Mouse (Mus musculus) neural tube, embryonic 15.5 days (tissue): ENCODE measurements around the gene Cib4. TPM values are rescaled to one million over a fixed set of nuclear protein-coding genes. Genes with fewer than 3 reads are reported as not detected.

ENCODE experiments used
- ATAC-seq: fragments of 200-750 bp; cut with Nextera tagmentation; 2 replicates; pipeline ENCODE4 v1.8.0; 2017; ENCODE audit warnings: mild to moderate bottlenecking, moderate TSS enrichment, moderate library complexity; ENCODE audit not compliant: low FRiP score
- H3K27ac ChIP-seq: fragments of 300-500 bp; sonication (generic); replicated peaks from 2 replicates; pipeline ENCODE4 v1.5.1; 2015; ENCODE audit warnings: mild to moderate bottlenecking, inconsistent platforms
- H3K27me3 ChIP-seq: fragments of 300-500 bp; sonication (generic); replicated peaks from 2 replicates; pipeline ENCODE4 v1.6.1; 2015; ENCODE audit warnings: inconsistent platforms
- H3K36me3 ChIP-seq: fragments of 300-500 bp; sonication (generic); 2 replicates; pipeline ENCODE4 v1.6.1; 2015; ENCODE audit warnings: inconsistent platforms
- H3K4me1 ChIP-seq: fragments of 300-500 bp; sonication (generic); 2 replicates; pipeline ENCODE4 v1.6.1; 2015; ENCODE audit warnings: inconsistent platforms
- H3K4me2 ChIP-seq: fragments of 300-500 bp; sonication (generic); 2 replicates; pipeline ENCODE4 v1.6.1; 2015; ENCODE audit warnings: inconsistent platforms, mild to moderate bottlenecking, moderate library complexity
- H3K4me3 ChIP-seq: fragments of 300-500 bp; sonication (generic); replicated peaks from 2 replicates; pipeline ENCODE4 v1.5.1; 2015; ENCODE audit warnings: mild to moderate bottlenecking, inconsistent platforms
- H3K9ac ChIP-seq: fragments of 300-500 bp; sonication (generic); replicated peaks from 2 replicates; pipeline ENCODE4 v1.6.1; 2015; ENCODE audit warnings: mild to moderate bottlenecking, inconsistent platforms
- H3K9me3 ChIP-seq: fragments of 300-500 bp; sonication (generic); replicated peaks from 2 replicates; pipeline ENCODE4 v1.6.1; 2016; ENCODE audit warnings: inconsistent platforms
- WGBS: fragments of 180-500 bp; shearing (Covaris S2); methylation state at CpG from one replicate; pipeline ENCODE4 v1.1.7; 2015; ENCODE audit warnings: mixed read lengths; 5-methylcytosine and 5-hydroxymethylcytosine counted together
- polyA plus RNA-seq: library from polyadenylated mRNA; unstranded; fragments of >200 nt; fragmentation: Nextera tagmentation; extraction: Ambion mirVana; gene quantifications from 2 replicates; pipeline ENCODE4 v1.2.1, GENCODE M21; 2015

Cib4 gene
- polyA plus RNA-seq, 1 experiment from 2014 or later, result not detected

- H3K9me3 ChIP-seq, result no peaks in the 10 kb centered on the region
- H3K4me1 ChIP-seq, result peaks cover 51% of the 10 kb centered on the region
- H3K36me3 ChIP-seq, result no peaks in the 10 kb centered on the region
- H3K27me3 ChIP-seq, result peaks cover 27% of the 10 kb centered on the region; the same call in 1 of the 2 replicates
- peak within 1 kb of the TSS; percentile 76 for H3K9ac ChIP-seq
- H3K27ac ChIP-seq, result peak within 1 kb of the TSS; percentile 87
- ATAC-seq, result peak; percentile 77
- peak within 1 kb of the TSS; percentile 90 for H3K4me2 ChIP-seq
- H3K4me3 ChIP-seq, result peak within 1 kb of the TSS; percentile 66
- 0% methylated on average over 5 of the region's 54 CpGs for WGBS
These were observed 42.2 kb upstream of the Cib4 start, which contains the start of gene Kcnk3 for GRCm38 (mm10) chr5:30587681-30588300. TSS of gene Kcnk3 (plus strand) at chr5:30588170.

GRCm38 (mm10) chr5:30587101-30587500 lies 41.5 kb upstream of the Cib4 start:
- Histone ChIP-seq H3K27ac (peak overlapping the region; percentile 87), H3K9ac (no peak overlapping the region), H3K4me2 (peak overlapping the region; percentile 90), H3K4me3 (peak overlapping the region; percentile 66), H3K9me3 (no peaks in the 10 kb centered on the region), H3K27me3 (peaks cover 27% of the 10 kb centered on the region; the same call in 1 of the 2 replicates), H3K4me1 (peaks cover 44% of the 10 kb centered on the region), H3K36me3 (no peaks in the 10 kb centered on the region)
- 31% methylated on average over 2 of the region's 2 CpGs for WGBS
- no peak for ATAC-seq

- Histone ChIP-seq H3K9me3 (no peaks in the 10 kb centered on the region), H3K4me3 (no peak overlapping the region), H3K27me3 (peaks cover 27% of the 10 kb centered on the region; the same call in 1 of the 2 replicates), H3K27ac (no peak overlapping the region), H3K36me3 (no peaks in the 10 kb centered on the region), H3K4me2 (0 out of 2 replicates have a peak overlapping the region, but pooled peaks have one; percentile 90), H3K4me1 (peaks cover 41% of the 10 kb centered on the region), H3K9ac (no peak overlapping the region)
- no peak for ATAC-seq
- WGBS, result 76% methylated on average over 3 of the region's 3 CpGs
These were observed 41.0 kb upstream of the Cib4 start for GRCm38 (mm10) chr5:30586616-30587015.

- ATAC-seq, result no peak
- Histone ChIP-seq H3K9ac (no peak overlapping the region), H3K27me3 (0 out of 2 replicates have a peak, but pooled peaks cover 8% of the 10 kb centered on the region), H3K4me1 (peaks cover 2% of the 10 kb centered on the region; the same call in 1 of the 2 replicates), H3K4me3 (no peak overlapping the region), H3K27ac (no peak overlapping the region), H3K9me3 (no peaks in the 10 kb centered on the region), H3K4me2 (no peak overlapping the region), H3K36me3 (no peaks in the 10 kb centered on the region)
- WGBS, result 90% methylated on average over 5 of the region's 5 CpGs
These were observed 36.4 kb upstream of the Cib4 start for GRCm38 (mm10) chr5:30582017-30582416.

GRCm38 (mm10) chr5:30580725-30581124 lies 35.1 kb upstream of the Cib4 start:
- H3K4me2 ChIP-seq, result no peak overlapping the region
- 0 out of 2 replicates have a peak, but pooled peaks cover 4% of the 10 kb centered on the region for H3K27me3 ChIP-seq
- no peak for ATAC-seq
- no peak overlapping the region for H3K9ac ChIP-seq
- no peaks in the 10 kb centered on the region for H3K36me3 ChIP-seq
- H3K4me1 ChIP-seq, result no peaks in the 10 kb centered on the region
- 23% methylated on average over 6 of the region's 6 CpGs for WGBS
- no peak overlapping the region for H3K4me3 ChIP-seq
- H3K9me3 ChIP-seq, result no peaks in the 10 kb centered on the region
- H3K27ac ChIP-seq, result no peak overlapping the region

- H3K9ac ChIP-seq, result no peak overlapping the region
- no peaks in the 10 kb centered on the region for H3K4me1 ChIP-seq
- H3K9me3 ChIP-seq, result no peaks in the 10 kb centered on the region
- no peak overlapping the region for H3K4me2 ChIP-seq
- H3K4me3 ChIP-seq, result no peak overlapping the region
- H3K27ac ChIP-seq, result no peak overlapping the region
- no peaks in the 10 kb centered on the region for H3K27me3 ChIP-seq
- no peaks in the 10 kb centered on the region for H3K36me3 ChIP-seq
- no peak for ATAC-seq
- 89% methylated on average over 6 of the region's 6 CpGs for WGBS
These were observed 32.9 kb upstream of the Cib4 start for GRCm38 (mm10) chr5:30578445-30579080.

- no peaks in the 10 kb centered on the region for H3K9me3 ChIP-seq
- H3K27ac ChIP-seq, result no peak overlapping the region
- H3K9ac ChIP-seq, result no peak overlapping the region
- no peaks in the 10 kb centered on the region for H3K36me3 ChIP-seq
- WGBS, result 78% methylated on average over 12 of the region's 12 CpGs
- H3K4me1 ChIP-seq, result no peaks in the 10 kb centered on the region
- H3K4me2 ChIP-seq, result no peak overlapping the region
- no peak overlapping the region for H3K4me3 ChIP-seq
- ATAC-seq, result no peak
- H3K27me3 ChIP-seq, result no peaks in the 10 kb centered on the region
These were observed 32.1 kb upstream of the Cib4 start for GRCm38 (mm10) chr5:30577654-30578310.

GRCm38 (mm10) chr5:30577251-30577650 lies 31.6 kb upstream of the Cib4 start:
- ATAC-seq, result no peak

GRCm38 (mm10) chr5:30576233-30576632 lies 30.6 kb upstream of the Cib4 start:
- H3K4me2 ChIP-seq, result no peak overlapping the region
- H3K36me3 ChIP-seq, result no peaks in the 10 kb centered on the region
- ATAC-seq, result no peak
- WGBS, result 92% methylated on average over 7 of the region's 7 CpGs
- H3K27ac ChIP-seq, result no peak overlapping the region
- H3K9ac ChIP-seq, result no peak overlapping the region
- H3K9me3 ChIP-seq, result no peaks in the 10 kb centered on the region
- no peaks in the 10 kb centered on the region for H3K27me3 ChIP-seq
- no peak overlapping the region for H3K4me3 ChIP-seq
- no peaks in the 10 kb centered on the region for H3K4me1 ChIP-seq

More at GRCm38 (mm10) chr5:30577251-30577650, 31.6 kb upstream of the Cib4 start:
- Histone ChIP-seq H3K4me2 (no peak overlapping the region), H3K4me1 (no peaks in the 10 kb centered on the region), H3K36me3 (no peaks in the 10 kb centered on the region), H3K9ac (no peak overlapping the region), H3K27me3 (no peaks in the 10 kb centered on the region), H3K4me3 (no peak overlapping the region), H3K27ac (no peak overlapping the region), H3K9me3 (no peaks in the 10 kb centered on the region)
- 63% methylated on average over 9 of the region's 9 CpGs for WGBS

GRCm38 (mm10) chr5:30574367-30574766 lies 28.7 kb upstream of the Cib4 start:
- WGBS, result 90% methylated on average over 8 of the region's 8 CpGs

GRCm38 (mm10) chr5:30571820-30572219 lies 26.2 kb upstream of the Cib4 start:
- H3K9ac ChIP-seq, result no peak overlapping the region
- no peaks in the 10 kb centered on the region for H3K9me3 ChIP-seq
- ATAC-seq, result no peak

More at GRCm38 (mm10) chr5:30574367-30574766, 28.7 kb upstream of the Cib4 start:
- H3K9ac ChIP-seq, result no peak overlapping the region
- no peak overlapping the region for H3K27ac ChIP-seq
- no peaks in the 10 kb centered on the region for H3K36me3 ChIP-seq
- H3K27me3 ChIP-seq, result no peaks in the 10 kb centered on the region
- no peak for ATAC-seq
- no peak overlapping the region for H3K4me3 ChIP-seq
- H3K9me3 ChIP-seq, result no peaks in the 10 kb centered on the region
- no peaks in the 10 kb centered on the region for H3K4me1 ChIP-seq
- no peak overlapping the region for H3K4me2 ChIP-seq

More at GRCm38 (mm10) chr5:30571820-30572219, 26.2 kb upstream of the Cib4 start:
- Histone ChIP-seq H3K4me1 (no peaks in the 10 kb centered on the region), H3K4me3 (no peak overlapping the region), H3K27me3 (no peaks in the 10 kb centered on the region), H3K36me3 (no peaks in the 10 kb centered on the region), H3K4me2 (no peak overlapping the region), H3K27ac (no peak overlapping the region)
- WGBS, result 88% methylated on average over 5 of the region's 5 CpGs
